Mouse (Mus musculus): Measurements from ENCODE around the gene 1110032A03Rik.

Gene 1110032A03Rik

GRCm38 (mm10) chr9:50732560-50732959 lies 42.8 kb downstream of the 1110032A03Rik start:
- ATAC-seq (ENCODE audit: low TSS enrichment): no peak

GRCm38 (mm10) chr9:50729600-50729999 lies 45.7 kb downstream of the 1110032A03Rik start:
- ATAC-seq (ENCODE audit: low TSS enrichment): no peak

GRCm38 (mm10) chr9:50727925-50728651 lies 47.2 kb downstream of the 1110032A03Rik start:
- peak; percentile 95 for ATAC-seq (ENCODE audit: low TSS enrichment)

- ATAC-seq (ENCODE audit: low TSS enrichment): peak; percentile 47; the same call in 1 of the 2 replicates
These were observed 48.0 kb downstream of the 1110032A03Rik start for GRCm38 (mm10) chr9:50727171-50727924.

GRCm38 (mm10) chr9:50725921-50726590 lies 49.3 kb downstream of the 1110032A03Rik start:
- ATAC-seq (ENCODE audit: low TSS enrichment): no peak

GRCm38 (mm10) chr9:50724661-50725330 lies 50.5 kb downstream of the 1110032A03Rik start:
- no peak for ATAC-seq (ENCODE audit: low TSS enrichment)

GRCm38 (mm10) chr9:50724147-50724546 lies 51.2 kb downstream of the 1110032A03Rik start:
- no peak for ATAC-seq (ENCODE audit: low TSS enrichment)

- no peak for ATAC-seq (ENCODE audit: low TSS enrichment)
These were observed 51.9 kb downstream of the 1110032A03Rik start for GRCm38 (mm10) chr9:50723406-50723805.

GRCm38 (mm10) chr9:50722451-50722911 lies 52.8 kb downstream of the 1110032A03Rik start:
- no peak for ATAC-seq (ENCODE audit: low TSS enrichment)

GRCm38 (mm10) chr9:50721061-50721460 lies 54.3 kb downstream of the 1110032A03Rik start:
- ATAC-seq (ENCODE audit: low TSS enrichment): no peak

- no peak for ATAC-seq (ENCODE audit: low TSS enrichment)
These were observed 56.4 kb downstream of the 1110032A03Rik start for GRCm38 (mm10) chr9:50718878-50719277.

GRCm38 (mm10) chr9:50714188-50714587 lies 61.1 kb downstream of the 1110032A03Rik start:
- ATAC-seq (ENCODE audit: low TSS enrichment): no peak
